Mouse (Mus musculus): ENCODE data around the gene Epor. TPM values are rescaled to one million over a fixed set of nuclear protein-coding genes. Genes with fewer than 3 reads are reported as not detected.
A peak's percentile ranks its signal among the peaks of the same experiment; 100 is the strongest.

The Epor gene
- total RNA-seq, 1 experiment from 2014 or later = 22.8 TPM

GRCm38 (mm10) chr9:21917493-21918034 lies 45.7 kb downstream of the Epor start:
- peak; percentile 27 for ATAC-seq (replicated peaks; ENCODE audit: low read depth, poor library complexity, severe bottlenecking)

DNA sequence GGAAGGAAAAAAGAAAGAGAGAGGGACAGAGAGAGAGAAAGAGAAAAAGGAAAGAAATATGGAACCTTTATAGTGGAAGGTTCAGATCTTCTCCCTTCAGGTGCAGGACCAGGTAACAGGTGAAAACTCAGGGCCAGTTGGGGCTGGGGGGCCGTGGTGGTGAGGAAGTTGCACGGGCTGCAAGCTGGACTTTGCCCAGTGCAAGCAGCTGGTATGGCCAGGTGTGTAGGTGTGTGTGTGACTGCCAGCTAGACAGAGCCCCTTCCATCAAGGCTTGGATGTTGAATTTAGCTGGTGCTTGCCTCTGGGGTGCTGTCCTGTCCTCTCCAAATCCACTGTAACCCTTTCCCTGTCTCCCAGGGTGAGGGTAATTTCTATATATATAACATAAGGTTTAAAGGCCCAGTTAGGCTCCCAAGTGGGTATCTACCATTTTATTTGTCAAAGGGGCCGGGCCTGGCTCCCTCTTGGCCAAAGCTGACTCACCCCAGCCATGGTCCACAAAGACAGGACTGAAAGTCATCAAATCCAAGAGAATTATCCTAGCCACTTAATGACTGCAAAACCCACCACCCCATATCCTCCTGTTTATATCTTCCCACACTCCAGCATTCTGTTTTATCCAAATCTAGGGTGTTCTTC lies 46.3 kb downstream of the Epor start:
- no peak for ATAC-seq (replicated peaks; ENCODE audit: low read depth, poor library complexity, severe bottlenecking)

GRCm38 (mm10) chr9:21909474-21910223 lies 53.7 kb downstream of the Epor start:
- peak; percentile 90 for ATAC-seq (replicated peaks; ENCODE audit: low read depth, poor library complexity, severe bottlenecking)

Other genes with a start within 250 kb of the Epor start
- 18.4 and 19.0 TPM in 2 replicates for gene Ldlr, start 240.0 kb downstream of the Epor start, total RNA-seq (2017)
- gene Spc24, start 203.2 kb downstream of the Epor start, total RNA-seq (2017) = 120 and 131 TPM in 2 replicates
- 1.3 and 1.4 TPM in 2 replicates for gene Kank2, start 164.8 kb downstream of the Epor start, total RNA-seq (2017)
- gene Angptl8, start 128.0 kb downstream of the Epor start, total RNA-seq (2017) = not detected in 2 replicates
- gene Dock6, start 110.9 kb downstream of the Epor start, total RNA-seq (2017) = 1.8 and 2.7 TPM in 2 replicates
- gene Rab3d, start 45.3 kb downstream of the Epor start, total RNA-seq (2017) = 12.5 and 17.1 TPM in 2 replicates
- not detected in 2 replicates for gene Ccdc159, start 36.0 kb downstream of the Epor start, total RNA-seq (2017)
- 12.1 and 14.1 TPM in 2 replicates for gene Tmem205, start 36.0 kb downstream of the Epor start, total RNA-seq (2017)
- 0.09 TPM in 1 of 2 replicates, not detected in the other for gene Plppr2, start 26.5 kb downstream of the Epor start, total RNA-seq (2017)
- 3.7 and 6.9 TPM in 2 replicates for gene Swsap1, start 7.8 kb downstream of the Epor start, total RNA-seq (2017)
- not detected in 2 replicates for gene Rgl3, start 25.9 kb upstream of the Epor start, total RNA-seq (2017)
- not detected in 2 replicates for gene Ccdc151, start 39.1 kb upstream of the Epor start, total RNA-seq (2017)
- gene Prkcsh, start 39.3 kb upstream of the Epor start, total RNA-seq (2017) = 117 and 121 TPM in 2 replicates
- not detected in 2 replicates for gene Elavl3, start 88.5 kb upstream of the Epor start, total RNA-seq (2017)
- not detected in 2 replicates for gene Gm49318, start 107.8 kb upstream of the Epor start, total RNA-seq (2017)
- gene Zfp653, start 107.9 kb upstream of the Epor start, total RNA-seq (2017) = 5.7 and 7.9 TPM in 2 replicates
- 16.6 and 23.6 TPM in 2 replicates for gene Ecsit, start 121.9 kb upstream of the Epor start, total RNA-seq (2017)
- not detected in 2 replicates for gene Cnn1, start 135.7 kb upstream of the Epor start, total RNA-seq (2017)
- gene Elof1, start 153.7 kb upstream of the Epor start, total RNA-seq (2017) = 35.3 and 38.1 TPM in 2 replicates
- 1.4 and 3.8 TPM in 2 replicates for gene Acp5, start 172.2 kb upstream of the Epor start, total RNA-seq (2017)
- gene Pigyl, start 193.3 kb upstream of the Epor start, total RNA-seq (2017) = 16.3 and 34.4 TPM in 2 replicates
- not detected in 2 replicates for gene Zfp872, start 224.6 kb upstream of the Epor start, total RNA-seq (2017)